Mouse (Mus musculus) cerebellum, postnatal 10 days (tissue): ENCODE measurements at regions not wholly inside any gene's neighbourhood (a gene's known extent, or its start where the extent isn't known, plus 50 kb on each side); places are given as distances from the start of the nearest gene placed in this dataset.
A peak's percentile ranks its signal among the peaks of the same experiment; 100 is the strongest.

Experiments
- DNase-seq, 2 experiments: peaks; one replicate each; pipeline ENCODE4 v3.0.0; 2021; ENCODE audit warnings: mixed read lengths in 2 of 2

DNA sequence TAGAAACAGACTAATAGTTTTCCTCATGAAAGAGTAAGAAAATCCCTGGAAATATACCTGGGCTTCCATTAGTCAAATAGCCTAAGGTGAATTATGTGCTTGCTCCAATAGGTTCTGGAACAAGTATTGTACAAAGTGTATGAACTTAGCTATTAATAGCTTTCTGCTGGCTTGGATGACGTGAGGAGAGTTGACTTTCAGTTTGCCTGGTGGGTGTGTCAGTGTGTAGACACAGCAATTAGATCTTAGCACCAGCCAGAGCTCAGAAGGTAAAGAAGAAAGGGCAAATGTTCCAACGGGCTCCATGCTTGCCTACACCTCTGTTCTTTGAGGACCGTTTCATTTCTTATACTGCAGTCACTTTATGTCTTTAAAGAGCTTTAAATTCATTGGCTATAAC is 654.8 kb upstream of the Mef2c start:
- no peak for DNase-seq

DNA sequence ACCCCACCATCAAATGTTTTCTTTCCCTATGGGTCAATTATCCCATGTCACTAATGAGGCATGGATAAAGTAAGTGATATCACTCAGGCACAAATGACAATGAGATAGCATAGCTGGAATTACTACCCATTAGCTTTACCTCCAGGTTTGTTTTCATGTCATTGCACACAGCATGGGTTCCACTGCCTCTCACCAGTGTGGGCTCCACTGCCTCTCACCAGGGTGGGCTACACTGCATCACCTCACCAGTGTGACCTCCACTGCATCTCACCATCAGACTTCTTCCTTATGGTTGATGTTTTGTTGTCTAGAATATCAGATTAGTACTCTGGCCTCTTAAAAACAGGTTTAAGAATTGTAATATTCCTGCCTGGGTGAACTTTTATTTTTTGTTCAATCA is 634.0 kb upstream of the Mef2c start:
- DNase-seq = no peak

DNA sequence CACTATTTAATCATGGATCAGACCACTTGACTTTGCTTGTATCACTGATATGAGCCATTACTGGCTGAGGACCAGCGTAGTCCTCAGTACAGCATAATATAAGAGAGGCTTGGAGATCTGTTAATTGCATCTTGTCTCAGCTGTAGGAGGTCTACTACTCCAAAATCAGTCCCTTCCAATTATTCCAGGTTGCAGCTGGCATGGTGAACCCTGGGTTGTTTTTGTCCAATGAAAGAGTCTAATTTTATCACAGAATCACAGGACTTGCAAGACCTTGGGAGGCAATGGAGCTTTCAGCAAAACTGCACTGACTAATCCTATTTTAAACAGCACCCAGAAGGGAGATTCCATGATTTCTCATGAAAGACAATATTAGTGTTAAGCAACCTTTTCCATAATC is 629.7 kb upstream of the Mef2c start:
- no peak for DNase-seq

DNA sequence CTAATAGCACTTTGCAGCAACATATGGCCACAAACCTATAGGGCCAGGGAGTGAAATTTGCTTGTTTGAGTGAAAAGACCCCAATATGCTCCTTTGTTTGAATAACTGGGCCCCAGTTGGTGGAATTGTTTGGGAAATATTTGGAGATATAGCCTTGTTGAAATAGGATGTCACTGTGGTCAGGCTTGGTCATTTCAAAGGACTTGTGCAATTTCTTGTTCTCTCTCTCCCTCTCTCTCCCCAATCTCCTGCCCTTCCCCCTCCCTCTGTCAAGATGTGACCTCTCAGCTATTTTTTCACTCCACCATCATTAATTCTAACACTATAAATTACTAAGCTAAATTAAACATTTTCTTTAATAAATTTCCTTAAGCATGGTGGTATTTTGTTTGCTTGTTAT is 620.5 kb upstream of the Mef2c start:
- DNase-seq = no peak

DNA sequence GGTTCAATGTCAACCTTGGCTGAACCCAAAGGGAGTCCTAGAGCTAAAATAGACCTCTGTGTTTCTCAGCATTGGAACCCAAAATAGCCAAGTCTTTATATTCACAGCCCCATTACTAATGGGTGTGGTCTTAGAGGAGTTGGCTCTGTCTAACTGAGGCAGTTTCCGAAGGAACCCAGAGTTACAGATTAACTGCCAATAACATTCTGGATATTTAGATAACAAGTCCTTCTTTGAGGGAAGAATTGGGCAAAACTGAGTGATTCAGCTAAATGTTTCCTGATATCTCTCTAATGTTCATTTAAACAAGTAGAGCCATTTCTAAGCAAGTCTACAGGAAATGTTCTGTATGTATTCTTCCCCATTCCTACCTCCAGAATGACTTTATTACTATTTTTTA is 615.1 kb upstream of the Mef2c start:
- no peak for DNase-seq

DNA sequence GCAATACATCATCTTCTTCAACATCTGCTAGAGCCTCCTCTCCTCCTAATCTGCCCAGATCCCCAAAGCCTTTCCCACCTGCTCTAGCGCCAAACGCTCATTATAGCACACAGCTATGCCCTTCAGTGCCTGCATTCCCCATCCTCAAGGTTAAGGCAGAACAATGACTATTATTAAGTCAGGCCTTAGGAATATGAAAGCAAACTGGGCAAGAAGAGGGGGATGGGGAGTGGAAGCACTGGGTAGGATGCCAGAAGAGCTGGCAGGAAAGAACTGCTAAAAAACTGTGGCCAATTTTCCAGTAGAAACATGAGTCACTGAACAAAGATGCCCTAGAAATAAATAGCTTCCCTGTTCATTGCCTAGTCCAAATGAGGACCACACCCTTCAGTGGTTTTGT is 611.1 kb upstream of the Mef2c start:
- DNase-seq = peak; percentile 57 to 66

DNA sequence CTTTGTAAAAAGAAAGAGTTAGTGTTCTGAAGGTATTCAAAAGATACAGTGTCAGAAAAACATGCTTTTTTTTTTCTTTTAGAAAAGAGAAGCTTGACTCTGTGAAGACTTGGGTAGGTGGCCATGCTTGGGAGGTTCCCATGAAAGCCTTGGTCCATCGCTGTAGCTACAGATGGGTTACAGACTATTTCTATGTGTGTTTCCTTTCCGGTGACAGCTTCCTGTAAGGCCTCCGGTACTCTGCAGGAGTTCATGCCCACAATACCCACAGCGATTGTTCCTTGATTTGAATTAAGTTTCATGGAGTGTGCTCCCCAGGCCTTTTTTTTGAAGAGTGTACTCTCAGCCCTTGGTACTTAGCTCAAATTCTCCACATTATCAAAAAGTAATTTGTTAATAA is 604.1 kb upstream of the Mef2c start:
- no peak for DNase-seq

DNA sequence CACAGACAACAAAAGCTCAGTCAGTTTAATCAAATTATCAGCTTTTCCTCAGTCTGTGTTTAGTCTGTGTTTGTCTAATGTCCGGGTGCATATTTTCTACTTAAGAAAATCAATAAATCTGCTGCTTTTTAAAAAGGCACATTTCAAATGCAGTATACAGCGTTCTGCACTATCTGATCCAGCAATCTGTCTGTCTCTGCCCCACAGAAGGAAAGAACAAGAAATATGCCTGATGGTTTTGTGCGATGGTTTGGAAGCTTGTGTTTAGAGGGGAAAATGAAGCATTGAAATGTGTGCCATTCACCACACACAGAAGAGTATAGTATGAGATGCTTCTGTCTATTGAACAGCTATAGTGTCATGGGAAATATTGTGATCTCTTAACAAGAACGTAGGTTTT is 601.7 kb upstream of the Mef2c start:
- no peak for DNase-seq

DNA sequence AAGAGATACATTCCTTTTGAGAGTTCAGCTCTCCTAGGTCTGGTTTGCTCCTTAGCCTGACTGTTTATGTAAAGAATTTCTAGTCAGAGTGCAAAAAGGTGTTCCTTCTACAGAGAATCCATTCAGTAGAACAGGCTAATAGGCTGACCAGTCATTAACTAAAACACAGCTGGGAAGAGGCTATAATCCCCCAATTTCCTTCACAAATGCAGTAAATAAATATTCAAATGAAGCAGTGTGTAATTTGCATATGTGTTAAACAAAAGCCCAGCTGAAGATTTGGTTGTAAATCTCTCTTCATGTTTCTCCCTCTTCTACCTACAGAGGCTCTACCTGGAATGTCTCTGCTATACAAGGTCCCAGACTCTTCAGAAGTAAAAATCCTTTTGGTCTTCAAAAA is 600.2 kb upstream of the Mef2c start:
- DNase-seq = no peak

DNA sequence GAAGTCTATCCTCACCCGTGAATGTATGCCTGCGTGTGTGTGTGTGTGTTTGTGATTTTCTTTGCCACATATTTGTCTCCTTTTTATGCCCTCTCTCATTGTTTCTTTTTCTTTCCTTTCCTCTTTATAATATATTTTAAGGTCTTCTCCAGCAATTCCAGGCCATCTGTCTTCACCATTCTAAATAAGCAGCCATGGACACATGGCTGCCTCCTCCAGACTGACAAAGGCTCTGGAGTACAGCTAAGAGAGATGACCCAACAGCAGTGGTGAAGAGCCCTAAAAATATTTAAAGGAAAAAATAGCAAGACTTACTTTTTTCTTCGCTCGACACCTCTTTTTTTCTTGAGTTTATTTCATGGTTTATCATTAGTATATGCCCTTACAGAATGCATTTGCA is 596.1 kb upstream of the Mef2c start:
- no peak for DNase-seq

DNA sequence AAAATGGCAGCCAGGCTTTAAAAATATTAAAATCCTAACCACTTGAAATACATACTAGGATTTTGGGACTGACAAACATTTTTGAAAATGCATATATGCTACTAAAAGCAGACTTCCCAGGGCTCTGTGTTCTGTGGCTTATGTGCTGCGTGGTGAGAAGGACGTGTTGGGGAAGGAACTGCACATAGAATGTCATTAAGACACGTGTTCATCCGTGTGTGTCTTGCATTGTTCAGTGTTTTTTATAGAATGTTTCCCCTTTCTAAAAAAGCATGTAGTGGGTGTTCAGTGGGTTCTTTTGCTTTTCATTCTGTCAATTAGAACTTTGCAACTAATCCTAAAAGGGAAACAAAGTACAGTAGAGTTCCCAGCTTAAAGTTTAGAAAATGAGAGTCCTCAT is 594.7 kb upstream of the Mef2c start:
- no peak for DNase-seq

DNA sequence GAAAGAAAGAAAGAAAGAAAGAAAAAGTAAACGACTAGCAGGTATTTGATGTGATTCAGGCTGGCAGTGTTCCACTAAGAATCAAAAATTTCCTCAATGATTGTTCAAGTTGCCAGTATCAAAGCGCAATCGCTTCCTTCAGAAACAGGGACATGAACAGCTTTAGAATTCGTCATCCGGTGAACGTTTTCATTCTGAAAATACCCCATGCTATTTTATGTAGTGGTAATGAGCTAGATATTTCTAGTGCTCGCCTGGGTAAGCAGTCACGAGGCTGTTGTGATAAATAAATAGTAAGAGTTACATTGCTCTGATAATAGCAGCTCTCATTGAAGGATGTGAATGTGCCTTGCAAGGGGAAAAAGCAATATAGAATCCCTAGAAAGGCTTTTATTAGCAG is 591.0 kb upstream of the Mef2c start:
- no peak for DNase-seq

DNA sequence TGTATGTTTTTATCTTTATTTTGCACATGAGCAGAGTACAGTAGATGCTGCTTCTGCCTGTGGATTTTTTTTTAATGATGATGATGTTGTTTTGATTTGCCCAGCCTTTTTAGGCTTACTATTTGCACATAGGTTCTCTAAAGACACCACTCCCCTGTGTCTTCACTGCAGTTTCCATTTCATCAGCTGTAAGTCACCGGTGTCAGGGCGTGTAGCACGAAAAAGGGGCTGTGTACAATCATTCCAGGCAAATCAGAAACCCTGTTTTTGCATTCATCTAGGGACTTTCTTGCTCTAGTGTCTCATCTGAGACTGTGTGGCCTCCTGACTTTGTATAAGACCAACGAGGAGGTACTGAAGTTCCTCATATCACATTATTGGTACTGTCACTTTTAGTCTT is 588.6 kb upstream of the Mef2c start:
- DNase-seq = no peak

DNA sequence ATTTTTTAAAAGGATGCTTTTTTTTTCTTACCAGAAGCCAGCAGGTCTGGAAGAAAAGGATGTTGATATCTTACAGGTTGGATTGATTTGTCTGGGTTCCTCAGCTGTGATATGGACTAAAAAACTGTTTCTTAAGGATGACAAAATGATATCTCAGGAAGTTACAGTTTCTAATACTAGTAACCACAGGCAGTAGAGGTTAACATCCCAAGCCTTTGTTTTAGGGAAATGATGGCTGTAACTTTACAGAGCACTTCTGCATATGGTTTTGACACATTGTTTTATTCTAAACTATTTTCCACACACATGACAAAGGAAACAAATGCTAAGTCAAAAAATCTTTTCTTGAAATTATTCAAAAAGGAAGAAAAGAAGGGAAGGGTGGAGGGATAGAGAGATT is 573.8 kb upstream of the Mef2c start:
- DNase-seq = no peak

DNA sequence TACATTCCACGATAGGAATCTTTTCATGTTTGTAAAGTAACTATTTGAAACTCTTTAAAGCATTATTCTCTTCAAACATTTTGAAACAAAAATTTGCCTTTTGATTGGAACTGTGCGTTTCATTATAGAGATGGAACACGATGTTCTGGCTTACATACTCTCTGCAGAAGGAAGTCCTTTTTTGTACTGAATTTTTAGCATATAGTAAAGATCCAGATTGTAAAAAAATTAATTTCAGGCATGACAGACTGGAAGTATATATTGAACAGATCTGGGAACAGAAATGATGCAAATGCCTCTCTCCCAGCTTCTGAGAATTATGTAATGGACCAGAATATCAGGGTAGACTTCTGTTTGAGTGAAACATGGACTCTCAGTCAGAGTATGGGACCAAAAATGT is 566.0 kb upstream of the Mef2c start:
- no peak for DNase-seq

DNA sequence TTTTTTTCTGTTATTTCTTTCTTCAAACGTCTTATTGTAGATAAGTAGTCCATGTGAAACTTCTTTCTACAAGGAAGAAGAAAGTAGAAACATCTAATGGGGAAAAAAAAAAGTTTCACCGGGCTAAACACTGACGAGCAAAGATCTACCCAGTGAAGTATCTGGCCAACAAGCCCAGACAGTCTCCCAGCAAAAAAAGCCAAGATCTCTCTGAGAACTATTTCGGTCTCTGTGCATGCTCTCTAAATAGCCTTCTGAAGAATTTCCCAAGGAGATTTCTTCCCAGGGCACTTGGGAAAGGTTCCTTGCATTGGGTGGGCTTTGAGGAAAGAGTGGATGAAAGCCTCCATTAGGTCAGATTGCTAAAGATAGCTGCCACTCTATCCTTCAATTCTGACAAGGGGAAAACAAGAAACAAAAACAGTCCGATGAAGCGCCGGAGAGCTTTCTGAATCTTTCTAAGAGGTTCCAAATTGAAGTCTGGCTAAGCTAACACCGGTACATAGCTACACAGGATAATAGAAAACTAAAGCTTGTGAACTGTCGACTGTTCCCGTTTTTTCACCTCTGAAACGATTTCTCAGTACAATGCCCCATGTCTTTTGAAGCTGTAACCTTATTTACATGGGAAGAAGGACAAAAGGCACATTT is 561.0 kb upstream of the Mef2c start:
- DNase-seq = no peak

DNA sequence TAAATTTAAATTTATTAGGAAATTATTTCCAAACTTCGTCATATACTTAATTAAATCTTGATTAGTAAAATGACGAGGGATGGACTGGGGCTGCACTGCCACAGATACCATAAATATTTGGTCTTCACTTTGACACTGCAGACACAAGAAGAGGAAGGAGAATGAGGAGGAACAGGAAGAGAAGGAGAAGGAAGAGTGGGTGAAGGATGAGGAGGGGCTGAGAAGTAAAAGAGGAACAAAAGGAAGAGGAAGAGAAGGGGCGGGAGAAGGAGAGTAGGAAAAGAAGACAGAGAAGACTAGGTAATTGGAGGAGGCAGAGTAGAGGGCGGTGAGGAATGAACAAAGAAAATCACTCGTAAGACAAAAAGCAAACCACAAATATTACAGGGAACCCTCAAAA is 556.9 kb upstream of the Mef2c start:
- no peak for DNase-seq

DNA sequence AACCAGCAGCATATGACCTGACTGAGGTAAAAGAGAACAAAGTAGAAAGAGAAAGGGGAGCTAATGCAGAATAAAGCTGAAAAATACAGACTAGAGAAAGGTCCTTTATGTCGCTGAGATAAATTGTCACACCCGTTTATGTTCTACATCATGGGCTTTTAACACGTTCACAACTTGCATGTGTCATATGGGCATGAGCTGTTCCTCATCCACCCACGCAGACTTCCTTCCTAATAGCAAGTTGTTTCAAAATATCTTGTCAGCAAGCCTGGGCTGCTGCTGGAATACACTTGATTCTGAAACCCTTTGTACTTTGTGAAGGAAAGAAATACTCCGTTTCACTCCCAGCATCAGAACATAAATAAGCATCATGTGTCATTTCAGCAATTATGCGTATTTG is 554.3 kb upstream of the Mef2c start:
- no peak for DNase-seq

DNA sequence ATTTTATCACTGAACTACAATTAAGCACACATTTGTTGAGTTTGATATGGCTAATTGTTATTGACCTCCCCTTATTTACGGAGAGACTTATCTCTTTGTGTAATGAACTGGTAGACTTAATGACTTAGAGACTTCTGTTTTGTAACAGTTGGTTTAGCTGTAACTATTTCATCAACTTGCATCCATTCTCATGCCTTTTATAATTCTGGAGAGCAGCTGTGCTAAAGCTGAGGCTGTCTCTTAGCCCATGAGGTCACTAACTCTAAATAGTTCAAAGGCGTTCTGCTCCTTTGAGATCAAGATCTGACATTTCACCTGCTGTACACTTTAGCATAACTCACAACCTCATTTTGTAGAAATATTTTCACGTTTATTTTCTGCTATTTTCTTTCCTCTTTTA is 541.5 kb upstream of the Mef2c start:
- no peak for DNase-seq

DNA sequence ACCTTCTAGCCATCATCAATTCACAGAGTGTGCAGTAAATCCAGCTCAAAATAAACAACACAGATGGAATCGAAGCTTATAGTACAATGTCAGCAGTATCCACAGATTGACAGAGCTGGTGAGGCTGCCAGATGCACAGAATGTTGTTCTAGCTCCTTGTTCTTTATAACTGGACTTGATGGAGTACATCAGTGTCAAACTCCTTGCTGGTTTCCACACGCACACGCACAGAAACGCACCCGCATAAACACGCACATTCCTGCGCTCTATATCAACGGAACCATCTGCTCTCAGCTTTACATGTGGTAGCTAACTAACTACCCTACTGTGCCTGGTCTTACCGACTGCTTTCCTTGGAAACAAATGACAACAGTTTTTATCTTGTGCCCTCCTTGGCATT is 532.1 kb upstream of the Mef2c start:
- DNase-seq = no peak

DNA sequence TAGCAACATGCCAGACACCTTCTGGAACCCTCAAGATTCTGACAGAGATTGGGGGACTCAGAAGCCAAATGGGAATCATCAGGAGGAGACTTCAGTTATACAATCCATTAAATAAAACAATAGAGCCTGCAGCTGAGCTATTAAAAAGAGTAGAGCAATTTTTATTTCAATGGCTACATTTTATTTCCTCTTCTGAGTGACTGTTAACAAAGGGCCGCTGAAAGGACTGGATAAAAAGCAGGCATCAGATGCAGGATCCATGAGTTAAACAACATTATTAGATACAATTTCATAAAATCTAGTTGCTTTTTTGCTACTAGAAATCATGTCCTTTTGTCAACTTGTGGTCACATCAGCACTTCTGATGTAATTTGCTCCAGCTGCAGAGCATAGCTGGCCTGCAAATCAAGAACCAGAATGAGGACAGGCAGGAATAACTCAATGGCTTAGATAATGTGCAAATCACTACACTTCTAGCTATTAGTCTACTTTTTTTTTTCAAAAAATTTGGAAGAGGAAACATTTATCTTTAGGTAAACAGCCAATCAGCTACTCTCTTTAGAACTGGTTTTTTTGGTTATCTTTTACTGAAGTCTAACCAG is 529.5 kb upstream of the Mef2c start:
- no peak for DNase-seq

DNA sequence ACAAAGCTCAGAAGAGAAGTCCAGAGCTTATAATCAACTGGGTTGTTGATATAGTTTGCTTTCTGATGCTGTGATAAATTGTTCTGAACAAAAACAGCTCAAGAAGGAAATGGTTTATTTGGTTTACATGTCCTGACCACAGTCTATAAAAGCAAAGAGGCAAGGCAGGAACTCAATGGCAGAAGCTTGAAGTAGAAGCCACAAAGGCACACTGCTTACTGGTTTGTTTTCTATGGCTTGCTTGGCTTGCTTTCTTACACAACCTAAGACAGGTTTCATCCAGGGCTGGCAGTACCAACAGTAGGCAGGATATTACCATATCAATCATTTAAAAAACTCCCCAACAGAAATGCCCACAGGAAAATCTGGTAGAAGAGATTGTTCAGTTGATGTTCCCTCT is 502.7 kb upstream of the Mef2c start:
- DNase-seq = no peak

DNA sequence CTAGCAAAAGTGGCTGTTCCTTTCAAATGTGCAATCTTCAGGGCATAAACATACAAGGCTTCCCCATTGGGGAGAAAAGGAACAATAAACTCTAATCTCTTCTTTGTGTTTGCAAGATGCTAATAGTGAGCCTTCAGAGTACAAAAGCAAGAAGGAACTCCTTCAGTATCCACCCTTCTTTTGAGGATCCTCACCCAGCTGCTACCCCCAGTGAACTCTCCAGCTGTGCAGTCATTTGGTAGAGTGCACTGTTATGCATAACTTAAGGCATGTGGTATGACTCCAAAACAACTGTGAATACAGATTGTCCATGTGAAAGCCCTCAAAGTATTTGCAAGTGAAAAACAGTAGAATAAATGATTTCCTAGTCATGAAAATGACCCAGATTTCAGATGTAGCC is 487.1 kb upstream of the Mef2c start:
- DNase-seq = no peak

DNA sequence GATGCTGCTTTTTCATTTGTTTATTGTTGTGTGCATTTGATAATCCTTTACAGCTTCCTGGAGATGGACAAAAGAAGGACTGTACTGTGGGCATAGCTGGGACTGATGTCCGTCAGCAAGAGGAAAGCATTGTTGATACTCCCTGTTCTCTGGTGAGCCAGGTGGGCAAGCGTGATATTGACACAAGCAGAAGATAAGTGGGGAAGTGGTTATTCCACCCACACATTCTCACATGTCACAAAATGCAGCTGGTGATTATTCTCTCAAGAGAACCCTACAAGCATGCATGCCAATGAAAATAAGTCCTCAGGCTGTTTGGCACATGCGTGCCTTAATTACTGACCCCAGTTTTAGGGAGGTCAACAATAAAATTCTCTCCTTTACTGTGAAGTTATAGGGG is 483.0 kb upstream of the Mef2c start:
- no peak for DNase-seq

DNA sequence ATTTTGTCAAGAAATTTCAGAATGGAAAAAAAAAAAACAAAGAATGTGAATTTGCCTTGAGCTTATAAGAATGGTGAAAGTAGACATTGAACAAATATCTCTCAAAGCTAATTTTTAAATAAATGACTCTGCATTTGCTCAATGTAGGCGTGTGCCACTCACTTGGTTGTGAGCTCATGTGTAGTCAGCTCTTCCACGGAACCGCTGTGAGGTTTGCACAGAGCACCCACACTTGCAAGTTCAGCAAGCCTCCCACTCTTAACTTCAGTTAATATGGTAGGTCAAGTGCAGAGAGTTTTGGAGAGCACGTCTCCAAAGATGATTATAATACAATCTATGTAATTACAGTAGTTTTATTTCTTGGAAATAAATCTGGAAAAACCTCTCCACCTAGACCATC is 479.9 kb upstream of the Mef2c start:
- no peak for DNase-seq

DNA sequence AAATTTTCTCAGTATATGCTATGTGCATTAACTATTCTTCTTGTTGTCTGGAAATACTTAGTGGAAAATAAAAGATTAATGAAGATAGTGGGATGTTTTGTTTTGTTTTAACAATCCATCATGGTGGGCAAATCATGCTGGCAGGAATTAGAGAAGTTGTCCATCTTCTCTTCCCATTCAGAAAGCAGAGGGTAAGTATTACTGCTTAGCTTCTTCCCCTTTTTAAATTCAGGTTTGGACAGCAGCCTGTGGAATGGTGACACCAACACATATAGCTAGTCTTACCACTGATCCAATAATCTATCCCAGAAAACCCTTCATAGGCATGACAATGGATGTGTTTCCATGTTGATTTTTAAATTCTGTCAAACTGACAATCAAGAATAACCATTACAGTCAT is 467.9 kb upstream of the Mef2c start:
- DNase-seq = no peak
